Mouse (Mus musculus) kidney, adult 8-10 months (tissue): ENCODE results near the gene Jarid2.
"Not testable (repeated sequence)": the region's sequence is repeated elsewhere in the genome, so short reads cannot be mapped to it uniquely, and the experiment has no call there.

ENCODE experiments used
- DNase-seq, 2 experiments: peaks; one replicate each; pipeline ENCODE4 v3.0.0; 2022

Gene Jarid2

GRCm38 (mm10) chr13:44729424-44729971, at the start of gene Jarid2:
TSS of gene Jarid2 (plus strand) at chr13:44729474.
- peak in 1 of 2 experiments; percentile 44 for DNase-seq

GRCm38 (mm10) chr13:44681051-44681450, 48.2 kb upstream of the Jarid2 start:
- no peak for DNase-seq

GRCm38 (mm10) chr13:44688140-44688539, 41.1 kb upstream of the Jarid2 start:
- no peak for DNase-seq

GRCm38 (mm10) chr13:44697628-44698027, 31.6 kb upstream of the Jarid2 start:
- DNase-seq, result no peak

- DNase-seq, result no peak
Observed at GRCm38 (mm10) chr13:44704036-44704801, 25.1 kb upstream of the Jarid2 start.

- no peak for DNase-seq
Observed at GRCm38 (mm10) chr13:44705031-44705742, 24.1 kb upstream of the Jarid2 start.

- DNase-seq, result peak in 1 of 2 experiments; percentile 26
Observed at GRCm38 (mm10) chr13:44705743-44706044, 23.6 kb upstream of the Jarid2 start.

GRCm38 (mm10) chr13:44706206-44706915, 22.9 kb upstream of the Jarid2 start:
- DNase-seq, result no peak

GRCm38 (mm10) chr13:44707176-44707575, 22.1 kb upstream of the Jarid2 start:
- DNase-seq, result no peak

- no peak for DNase-seq
Observed at GRCm38 (mm10) chr13:44708336-44709017, 20.8 kb upstream of the Jarid2 start.

GRCm38 (mm10) chr13:44709747-44710480, 19.4 kb upstream of the Jarid2 start:
- no peak for DNase-seq

- DNase-seq, result no peak
Observed at GRCm38 (mm10) chr13:44711062-44711461, 18.2 kb upstream of the Jarid2 start.

- DNase-seq, result no peak
Observed at GRCm38 (mm10) chr13:44711882-44712281, 17.4 kb upstream of the Jarid2 start.

GRCm38 (mm10) chr13:44715187-44715885, 13.9 kb upstream of the Jarid2 start:
- no peak for DNase-seq

- DNase-seq, result no peak
Observed at GRCm38 (mm10) chr13:44717838-44718237, 11.4 kb upstream of the Jarid2 start.

- DNase-seq, result not testable (repeated sequence)
Observed at GRCm38 (mm10) chr13:44718465-44718864, 10.8 kb upstream of the Jarid2 start.

GRCm38 (mm10) chr13:44720094-44720493, 9.2 kb upstream of the Jarid2 start:
- DNase-seq, result no peak

- DNase-seq, result no peak
Observed at GRCm38 (mm10) chr13:44721891-44722547, 7.3 kb upstream of the Jarid2 start.

- DNase-seq, result not testable (repeated sequence)
Observed at GRCm38 (mm10) chr13:44723522-44723921, 5.8 kb upstream of the Jarid2 start.

- no peak for DNase-seq
Observed at GRCm38 (mm10) chr13:44728145-44728880, 961 bp upstream of the Jarid2 start.
